Mouse (Mus musculus): ENCODE measurements around the gene Dpy19l2.

DNA sequence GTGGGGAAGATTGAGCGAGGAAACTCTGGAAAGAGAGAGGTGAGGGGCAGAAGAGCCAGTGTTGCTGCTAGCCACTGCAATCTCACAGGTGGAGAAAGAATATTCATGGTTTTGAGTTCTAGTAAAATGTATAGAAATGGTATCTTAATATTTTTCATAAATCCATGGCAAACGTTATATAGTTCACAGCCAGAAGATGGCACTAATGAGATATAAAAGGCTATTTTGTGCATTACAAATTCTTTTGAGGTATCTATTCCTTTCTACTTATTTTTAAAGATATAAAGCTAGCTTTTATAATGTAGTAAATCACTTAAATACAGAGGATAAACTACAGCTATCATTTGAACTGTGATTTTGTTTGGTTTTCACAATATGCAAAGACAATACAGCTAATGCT is 157.9 kb downstream of the Dpy19l2 start:
- no peak for TF ChIP-seq CTCF (IDR thresholded peaks at IDR 0.05)
- TF ChIP-seq EP300 (IDR thresholded peaks at IDR 0.05): no peak

All from lung, postnatal 0 days (tissue).